Mouse (Mus musculus) c-Kit-positive CD71-positive TER-119-negative erythroid progenitor cells, embryonic 14.5 days (primary cell): ENCODE measurements at regions not wholly inside any gene's neighbourhood (a gene's known extent, or its start where the extent isn't known, plus 50 kb on each side); places are given as distances from the start of the nearest gene placed in this dataset.

Source experiments
- DNase-seq: peaks from one replicate; pipeline ENCODE4 v3.0.0-alpha.2; 2013; ENCODE audit warnings: low read depth

GRCm38 (mm10) chr11:82668026-82668425, 96.1 kb downstream of the Cct6b start:
- DNase-seq: no peak

GRCm38 (mm10) chr11:82664076-82664475, 100.0 kb downstream of the Cct6b start:
- no peak for DNase-seq

DNA sequence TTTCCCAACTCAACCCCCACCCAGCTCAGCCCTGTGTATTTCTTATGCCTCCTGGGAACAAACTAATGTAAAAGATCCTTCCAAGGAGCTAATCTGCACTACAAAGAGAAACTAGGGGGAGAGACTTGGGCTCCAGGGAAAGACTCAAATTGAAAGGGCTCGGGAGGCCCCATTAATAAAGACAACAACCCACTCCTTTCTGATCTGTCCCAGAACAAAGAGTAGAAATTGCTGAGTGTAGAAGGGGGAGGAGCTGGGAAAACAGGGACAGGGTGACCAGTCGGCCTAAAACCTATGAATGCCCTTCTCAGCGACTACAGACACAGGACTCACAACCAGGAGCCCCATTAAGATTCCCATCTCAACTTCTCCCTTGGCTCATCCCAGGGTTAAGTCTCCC, 102.0 kb downstream of the Cct6b start:
- no peak for DNase-seq

GRCm38 (mm10) chr11:82651751-82652150, 112.4 kb downstream of the Cct6b start:
- DNase-seq: no peak

GRCm38 (mm10) chr11:82638513-82638912, 125.6 kb downstream of the Cct6b start:
- no peak for DNase-seq

DNA sequence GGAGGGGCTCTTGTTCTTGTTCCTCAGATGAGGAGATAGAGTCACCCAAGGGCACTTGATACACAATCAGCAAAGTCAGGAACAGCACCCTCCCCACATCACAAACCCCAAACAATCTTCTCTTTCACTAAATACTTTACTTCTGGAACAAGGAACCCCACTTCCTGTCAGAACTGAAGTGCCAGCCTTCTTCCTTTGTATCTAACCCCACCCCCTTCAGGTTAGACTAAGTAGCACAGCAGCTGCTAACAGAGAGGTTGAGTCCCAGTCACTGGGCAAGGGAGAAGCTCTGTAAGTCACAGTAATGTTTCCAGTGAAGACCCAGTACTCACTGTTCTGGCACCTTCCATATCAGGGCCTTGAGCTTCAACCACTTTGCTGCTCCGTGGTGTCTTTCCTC, 131.9 kb downstream of the Cct6b start:
- DNase-seq: no peak

GRCm38 (mm10) chr11:82631387-82631786, 132.7 kb downstream of the Cct6b start:
- no peak for DNase-seq

DNA sequence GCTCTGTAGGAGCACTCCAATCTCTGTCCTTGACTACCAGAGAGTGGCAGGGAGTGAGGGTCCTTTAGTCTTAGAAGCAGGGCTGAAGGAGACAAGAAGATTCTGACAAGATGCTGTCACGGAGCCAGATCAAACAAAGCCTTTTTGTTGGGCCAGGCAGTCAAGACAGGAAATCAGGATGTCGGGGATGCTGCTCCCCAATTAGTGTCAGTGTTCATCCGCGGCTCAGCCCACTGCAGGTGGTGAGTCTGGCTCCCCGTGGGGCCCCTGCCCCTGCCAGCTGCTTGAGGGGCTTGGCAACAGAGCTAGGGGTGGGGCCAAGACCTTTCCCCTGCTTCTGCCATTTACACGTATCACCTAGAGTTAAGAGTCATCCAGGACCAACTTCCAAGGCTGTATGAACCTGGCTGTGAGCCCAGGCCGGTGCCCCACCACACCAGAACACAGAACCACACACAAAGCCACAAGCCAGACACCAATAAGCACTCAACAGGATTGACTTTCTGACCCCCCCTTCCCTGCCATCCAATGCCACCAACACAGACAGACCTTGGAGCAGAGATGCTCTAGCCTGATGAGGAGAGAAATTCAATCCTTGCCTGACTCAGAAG, 137.5 kb downstream of the Cct6b start:
- no peak for DNase-seq

DNA sequence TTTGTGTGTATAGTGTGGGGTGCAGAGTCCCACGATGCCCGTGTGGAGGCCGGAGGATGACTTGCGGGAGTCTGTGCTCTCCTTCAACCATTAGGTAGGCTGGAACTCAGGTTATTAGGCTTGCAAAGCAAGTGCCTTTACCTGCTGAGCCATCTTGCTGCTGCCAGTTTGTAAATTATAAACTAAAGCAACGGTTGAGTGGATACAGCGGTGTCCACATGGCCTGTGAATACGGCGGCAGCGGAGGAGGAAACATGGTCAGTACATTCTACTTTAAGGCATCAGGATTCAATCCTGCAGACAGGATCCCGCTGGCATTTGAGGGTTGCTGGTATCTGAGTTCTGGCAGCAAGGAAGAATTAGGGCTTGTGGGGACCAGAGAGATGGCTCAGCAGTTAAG, 143.1 kb downstream of the Cct6b start:
- no peak for DNase-seq

DNA sequence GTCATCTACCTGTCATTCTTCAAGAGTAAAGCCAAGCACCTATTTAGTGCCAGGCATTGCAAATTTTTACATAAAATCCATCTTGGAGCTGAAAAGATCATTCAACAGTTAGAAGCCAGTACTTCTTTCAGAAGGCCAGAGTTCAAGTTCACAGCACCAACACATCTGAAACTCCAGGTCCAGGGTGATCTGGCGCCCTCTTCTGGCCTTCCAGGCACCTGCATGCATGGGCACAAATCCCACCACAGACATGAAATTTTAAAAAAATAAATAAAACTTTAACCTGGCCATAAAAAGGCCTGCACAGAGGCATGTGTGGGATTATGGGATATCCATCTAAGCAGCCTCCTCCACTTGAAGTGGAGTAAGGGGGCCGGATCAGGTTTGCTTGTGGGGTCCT, 144.7 kb downstream of the Cct6b start:
- no peak for DNase-seq

GRCm38 (mm10) chr11:82618457-82618856, 145.7 kb downstream of the Cct6b start:
- no peak for DNase-seq

GRCm38 (mm10) chr11:82616856-82617255, 147.3 kb downstream of the Cct6b start:
- no peak for DNase-seq

GRCm38 (mm10) chr11:82614356-82614755, 149.8 kb downstream of the Cct6b start:
- DNase-seq: no peak

- peak; percentile 34 for DNase-seq
Measured at GRCm38 (mm10) chr11:82613503-82613902, 150.6 kb downstream of the Cct6b start.

GRCm38 (mm10) chr11:82612026-82612425, 152.1 kb downstream of the Cct6b start:
- DNase-seq: no peak

DNA sequence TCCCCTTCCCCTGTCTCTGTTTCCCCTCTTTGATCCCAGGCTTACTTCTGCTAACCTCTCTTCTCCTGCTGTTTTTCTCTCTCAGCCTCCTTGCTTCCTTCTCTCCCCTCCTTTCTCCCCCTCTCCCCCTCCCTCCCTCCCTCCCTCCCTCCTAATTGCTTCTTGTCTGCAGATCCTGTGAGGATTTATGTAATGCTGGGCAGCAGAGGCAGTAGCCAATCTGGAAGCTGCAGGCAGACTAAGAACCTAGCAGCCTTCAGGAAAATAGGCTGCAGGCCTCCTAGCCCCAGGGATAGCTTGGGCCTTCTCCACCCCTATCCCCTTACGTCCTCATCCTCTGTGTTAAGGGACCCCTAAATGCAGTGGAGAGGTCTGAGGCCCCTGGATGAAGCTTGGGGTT, 155.2 kb downstream of the Cct6b start:
- DNase-seq: no peak

GRCm38 (mm10) chr11:82607661-82608060, 156.5 kb downstream of the Cct6b start:
- DNase-seq: no peak

DNA sequence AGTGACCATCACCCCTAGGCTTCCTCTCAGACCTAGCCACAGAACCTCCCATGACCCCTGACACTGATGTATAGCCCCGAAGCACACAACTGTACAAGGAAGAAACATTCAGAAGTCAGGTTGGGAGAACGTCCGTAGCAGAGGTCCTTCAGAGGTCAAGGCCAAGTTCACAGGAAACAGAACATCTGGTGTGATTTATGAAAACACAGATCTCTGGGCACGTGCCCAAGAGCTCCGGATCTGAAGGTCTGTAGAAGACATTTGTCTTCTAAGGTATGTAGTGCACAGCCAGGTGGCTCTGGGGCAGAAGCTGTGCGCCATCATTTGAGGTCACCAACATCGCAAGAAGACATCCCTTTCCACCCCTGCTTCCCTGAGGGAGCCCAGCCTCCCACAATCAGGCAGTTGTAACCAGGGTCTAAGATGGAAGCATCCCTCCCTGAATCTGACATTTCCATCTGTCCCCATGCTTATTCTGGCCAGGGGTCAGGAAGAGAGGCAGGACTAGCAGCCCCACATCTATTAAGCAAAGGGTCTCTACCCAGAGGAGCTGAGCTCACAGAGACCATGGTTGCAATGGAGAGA, 159.8 kb downstream of the Cct6b start:
- no peak for DNase-seq

- no peak for DNase-seq
Measured at GRCm38 (mm10) chr11:82602818-82603217, 161.3 kb downstream of the Cct6b start.

- DNase-seq: no peak
Measured at GRCm38 (mm10) chr11:82602250-82602649, 161.9 kb downstream of the Cct6b start.

DNA sequence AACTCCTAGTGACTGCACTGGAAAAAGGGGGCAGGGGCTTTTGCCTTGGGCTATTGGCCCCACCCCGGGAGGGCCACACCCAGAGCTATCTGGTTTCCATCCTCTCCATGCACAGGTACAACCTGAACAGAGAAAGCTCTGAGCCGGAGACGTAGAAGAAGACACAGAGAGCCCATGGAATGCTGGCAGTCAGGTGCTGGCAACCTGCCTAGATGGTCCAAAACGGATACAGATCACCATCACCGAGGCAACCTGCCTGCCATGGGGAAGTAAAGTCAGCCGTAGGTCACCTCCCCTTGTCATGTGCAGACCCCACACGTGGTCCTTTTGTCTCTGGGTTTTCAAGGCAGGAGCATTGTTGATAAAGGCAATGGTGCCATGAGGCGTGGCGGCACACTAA, 164.0 kb downstream of the Cct6b start:
- DNase-seq: no peak

- no peak for DNase-seq
Measured at GRCm38 (mm10) chr11:82597757-82598156, 166.4 kb downstream of the Cct6b start.

DNA sequence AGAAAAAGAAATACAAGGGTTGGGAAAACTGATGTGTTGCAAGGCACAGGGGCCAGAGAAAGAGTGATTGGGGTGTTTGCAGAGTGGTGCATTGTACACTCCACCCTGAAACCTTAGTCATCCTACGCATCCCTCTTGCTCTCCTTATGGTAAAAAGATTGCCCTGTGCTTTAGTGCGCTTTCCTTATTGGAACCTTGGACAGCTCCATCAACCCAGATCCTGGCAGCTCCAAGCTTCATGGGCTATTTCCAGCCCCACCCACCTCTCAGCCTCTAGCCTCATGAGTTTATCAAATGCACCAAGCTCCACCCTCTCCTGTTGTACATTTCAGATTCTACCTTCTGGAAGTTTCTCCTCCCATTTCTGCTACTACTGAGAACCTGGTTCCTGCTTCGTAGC, 167.3 kb downstream of the Cct6b start:
- DNase-seq: no peak

GRCm38 (mm10) chr11:82589761-82590160, 174.4 kb downstream of the Cct6b start:
- DNase-seq: no peak
